Mouse (Mus musculus) CH12.LX (cell line): ENCODE measurements around the gene Chpf. TPM values are rescaled to one million over a fixed set of nuclear protein-coding genes. Genes with fewer than 3 reads are reported as not detected.

Experiments
- DNase-seq: peaks from one replicate; pipeline ENCODE4 v3.0.0-alpha.2; 2013; ENCODE audit errors: extremely low read depth
- H3K27ac ChIP-seq: 2 replicates; pipeline ENCODE4 v1.5.1; 2012; ENCODE audit warnings: low read depth, mild to moderate bottlenecking, control low read depth, moderate library complexity; ENCODE audit not compliant: insufficient read depth
- H3K27me3 ChIP-seq: replicated peaks from 2 replicates; pipeline ENCODE3; 2012; ENCODE audit warnings: inconsistent platforms
- H3K36me3 ChIP-seq, 2 experiments: replicated peaks in 1 of 2; 2 replicates each; pipeline versions ENCODE3 to v1.6.1; 2012; ENCODE audit warnings: inconsistent platforms in 1 of 2, low read length in 1 of 2, mild to moderate bottlenecking in 1 of 2, mixed read lengths in 1 of 2, moderate library complexity in 1 of 2; ENCODE audit not compliant: control insufficient read depth in 1 of 2, insufficient read depth in 1 of 2
- H3K4me1 ChIP-seq, 2 experiments: 2 replicates each; pipeline ENCODE4 v1.6.1; 2012; ENCODE audit warnings: inconsistent platforms in 1 of 2, moderate library complexity in 1 of 2; ENCODE audit not compliant: insufficient read depth in 2 of 2, control insufficient read depth in 1 of 2
- H3K4me2 ChIP-seq: 2 replicates; pipeline ENCODE4 v1.6.1; 2012; ENCODE audit warnings: low read depth, mild to moderate bottlenecking, control low read depth; ENCODE audit not compliant: poor library complexity, insufficient read depth, severe bottlenecking
- H3K4me3 ChIP-seq, 3 experiments: fragments of 150-350 bp in 1 of 3; sonication (generic) in 1 of 3; replicated peaks in 1 of 3; 2 replicates each; pipeline versions ENCODE3 to v1.5.1; 2011 to 2012; ENCODE audit warnings: low read depth in 2 of 3, low read length in 2 of 3, mild to moderate bottlenecking in 2 of 3, moderate library complexity in 2 of 3, control low read depth in 1 of 3, improper control_type of control experiment in 1 of 3, inconsistent platforms in 1 of 3, mixed read lengths in 1 of 3; ENCODE audit not compliant: poor library complexity in 1 of 3
- H3K79me2 ChIP-seq: replicated peaks from 2 replicates; pipeline ENCODE4 v1.6.1; 2012; ENCODE audit warnings: mild to moderate bottlenecking, moderate library complexity; ENCODE audit not compliant: control insufficient read depth, poor library complexity, insufficient read depth, severe bottlenecking; ENCODE audit errors: extremely low read depth
- H3K9ac ChIP-seq: 2 replicates; pipeline ENCODE4 v1.6.1; 2012; ENCODE audit warnings: low read depth, mild to moderate bottlenecking, control low read depth, moderate library complexity; ENCODE audit not compliant: insufficient read depth
- H3K9me3 ChIP-seq: replicated peaks from 2 replicates; pipeline ENCODE3; 2012; ENCODE audit warnings: low read length, inconsistent platforms, mixed read lengths
- CTCF ChIP-seq, 2 experiments: IDR thresholded peaks in 1 of 2; conservative IDR thresholded peaks in 1 of 2; 2 replicates each; pipeline ENCODE4 v1.5.1; 2011 to 2012; ENCODE audit warnings: low read depth in 2 of 2, low read length in 2 of 2, improper control_type of control experiment in 1 of 2, inconsistent platforms in 1 of 2, mild to moderate bottlenecking in 1 of 2, moderate library complexity in 1 of 2
- ELF1 ChIP-seq: IDR thresholded peaks from 2 replicates; pipeline ENCODE4 v1.6.1; 2014; ENCODE audit warnings: low read depth, mild to moderate bottlenecking, inconsistent platforms, low read length, improper control_type of control experiment
- GABPA ChIP-seq: IDR thresholded peaks from 2 replicates; pipeline ENCODE4 v1.6.1; 2012; ENCODE audit warnings: low read depth, low read length, improper control_type of control experiment, inconsistent platforms; ENCODE audit not compliant: insufficient replicate concordance
- HCFC1 ChIP-seq: IDR thresholded peaks from 2 replicates; pipeline ENCODE4 v1.6.1; 2012; ENCODE audit warnings: low read depth, mild to moderate bottlenecking, inconsistent platforms, low read length, improper control_type of control experiment
- MAX ChIP-seq: IDR thresholded peaks from 2 replicates; pipeline ENCODE4 v1.6.1; 2011; ENCODE audit warnings: low read length, improper control_type of control experiment
- MAZ ChIP-seq: IDR thresholded peaks from 2 replicates; pipeline ENCODE4 v1.6.1; 2012; ENCODE audit warnings: low read depth, mild to moderate bottlenecking, inconsistent platforms, low read length, improper control_type of control experiment, moderate library complexity
- MEF2A ChIP-seq: IDR thresholded peaks from 2 replicates; pipeline ENCODE4 v1.6.1; 2014; ENCODE audit warnings: low read depth, mild to moderate bottlenecking, inconsistent platforms, low read length, improper control_type of control experiment, borderline replicate concordance
- MXI1 ChIP-seq: IDR thresholded peaks from 2 replicates; pipeline ENCODE4 v1.6.1; 2011; ENCODE audit warnings: mild to moderate bottlenecking, low read depth, low read length, improper control_type of control experiment
- NELFE ChIP-seq: IDR thresholded peaks from 2 replicates; pipeline ENCODE4 v1.6.1; 2011; ENCODE audit warnings: low read depth, low read length, improper control_type of control experiment
- POLR2A ChIP-seq: IDR thresholded peaks from 2 replicates; pipeline ENCODE4 v1.6.1; 2011; ENCODE audit warnings: low read depth, mild to moderate bottlenecking, improper control_type of control experiment, low read length
- POLR2AphosphoS2 ChIP-seq: IDR thresholded peaks from 2 replicates; pipeline ENCODE4 v1.6.1; 2011; ENCODE audit warnings: low read depth, low read length, improper control_type of control experiment
- RCOR1 ChIP-seq: conservative IDR thresholded peaks from 2 replicates; pipeline ENCODE4 v1.6.1; 2012; ENCODE audit warnings: low read depth, mild to moderate bottlenecking, inconsistent platforms, low read length, improper control_type of control experiment
- SIN3A ChIP-seq: IDR thresholded peaks from 2 replicates; pipeline ENCODE4 v1.6.1; 2012; ENCODE audit warnings: low read length, improper control_type of control experiment, inconsistent platforms
- SMC3 ChIP-seq: IDR thresholded peaks from 2 replicates; pipeline ENCODE4 v1.6.1; 2011; ENCODE audit warnings: low read depth, low read length, improper control_type of control experiment
- UBTF ChIP-seq: IDR thresholded peaks from 2 replicates; pipeline ENCODE4 v1.6.1; 2012; ENCODE audit warnings: low read depth, mild to moderate bottlenecking, inconsistent platforms, low read length, improper control_type of control experiment, moderate library complexity
- USF2 ChIP-seq: conservative IDR thresholded peaks from 2 replicates; pipeline ENCODE4 v1.6.1; 2011; ENCODE audit warnings: low read depth, low read length, improper control_type of control experiment
- ZNF384 ChIP-seq: IDR thresholded peaks from 2 replicates; pipeline ENCODE4 v1.6.1; 2012; ENCODE audit warnings: low read depth, low read length, improper control_type of control experiment, inconsistent platforms
- dilution Hi-C: fragments of 300-500 bp; cut with MboI; formaldehyde crosslinking; loops from 2 replicates; pipeline ENCODE4 v1.14.3; 2020; ENCODE audit warnings: low sequenced_read_pairs; ENCODE audit not compliant: extremely low pct_unique_long_range_greater_than_20kb, extremely low pct_ligation_motif_present
- in situ Hi-C: fragments of 300-500 bp; cut with MboI; formaldehyde crosslinking; loops from 3 replicates; pipeline ENCODE4 v1.14.3; 2019; ENCODE audit warnings: low sequenced_read_pairs, low pct_ligation_motif_present, low pct_unique_long_range_greater_than_20kb, mixed read lengths
- polyA plus RNA-seq: library from polyadenylated mRNA; unstranded; fragments of >175 nt; gene quantifications from 2 replicates; pipeline ENCODE4 v1.2.1, GENCODE M21; 2012; ENCODE audit warnings: low read depth; ENCODE audit not compliant: insufficient read length
- total RNA-seq, 2 experiments: library from RNA; depleted of rRNA; stranded (reverse); fragments of 300-350 nt in 1 of 2; fragments of >200 nt in 1 of 2; gene quantifications; 2 replicates each; pipeline ENCODE4 v1.2.3; 2012 to 2014

Gene Chpf
- total and polyA plus RNA-seq, 3 experiments: 14.6 to 30.4 (median 20.6) TPM

GRCm38 (mm10) chr1:75435475-75436328 lies 43.4 kb downstream of the Chpf start, which contains the start of gene Gmppa (continued):
- TF ChIP-seq MXI1 (peak; percentile 70), RCOR1 (no peak), MAX (no peak), ELF1 (peak; percentile 99), POLR2AphosphoS2 (peak; percentile 82), USF2 (no peak), UBTF (no peak)

DNA sequence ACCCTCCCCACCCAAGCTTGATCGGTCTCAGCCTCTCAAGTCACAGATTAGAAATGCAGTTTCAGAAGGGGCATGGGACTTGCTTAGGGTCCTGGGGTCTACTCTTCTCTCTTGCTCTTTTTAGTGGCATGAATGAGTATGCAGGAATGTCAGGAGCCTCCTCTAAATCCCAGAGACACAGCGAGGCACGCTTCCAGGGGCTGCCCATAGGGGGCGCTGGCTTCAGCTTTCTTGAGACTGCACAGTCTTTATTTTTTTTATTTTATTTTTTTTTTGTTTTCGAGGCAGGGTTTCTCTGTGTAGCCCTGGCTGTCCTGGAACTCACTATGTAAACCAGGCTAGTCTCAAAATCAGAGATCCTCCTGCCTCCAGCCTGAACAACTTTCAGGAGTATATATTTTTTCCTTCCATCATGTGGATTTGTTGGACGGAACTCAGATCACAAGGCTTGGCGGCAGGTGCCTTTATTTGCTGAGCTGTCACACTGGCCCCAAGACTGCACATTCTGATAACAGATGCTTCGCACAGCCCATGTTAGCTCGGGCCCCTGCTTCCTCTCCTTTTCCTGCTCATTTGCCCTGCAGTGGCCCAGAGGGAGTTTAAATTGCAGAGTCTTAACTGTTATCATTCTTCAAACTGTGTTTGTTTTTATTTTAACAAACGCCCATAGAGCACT lies 53.2 kb downstream of the Chpf start:
- dilution Hi-C loops (no loop called here), in situ Hi-C loops (no loop called here)
- no peak overlapping the region for H3K4me3 ChIP-seq
- no peaks in the 10 kb centered on the region for H3K27me3 ChIP-seq
- no peak overlapping the region for H3K4me2 ChIP-seq
- peak; percentile 32 for DNase-seq
- no peak overlapping the region for H3K9ac ChIP-seq
- no peak for TF ChIP-seq SIN3A
- no peak for TF ChIP-seq UBTF
- TF ChIP-seq ELF1: no peak
- no peak for TF ChIP-seq POLR2AphosphoS2
- TF ChIP-seq SMC3: peak; percentile 13; the same call in 1 of the 2 replicates
- TF ChIP-seq NELFE: no peak
- no peak for TF ChIP-seq GABPA
- TF ChIP-seq HCFC1: no peak
- TF ChIP-seq MEF2A: no peak
- peak; percentile 69 to 87 for TF ChIP-seq CTCF (conservative IDR thresholded peaks at IDR 0.05 in 1 of 2, IDR thresholded peaks at IDR 0.05 in 1 of 2; ENCODE audit: low read depth in 2 of 2, low read length in 2 of 2)
- TF ChIP-seq POLR2A: no peak
- TF ChIP-seq ZNF384: peak; percentile 75
- TF ChIP-seq MAZ: no peak
- H3K36me3 ChIP-seq: peaks cover 16 to 92% of the 10 kb centered on the region in 2 experiments
- no peaks in the 10 kb centered on the region for H3K9me3 ChIP-seq
- no peaks in the 10 kb centered on the region for H3K4me1 ChIP-seq
- no peak overlapping the region for H3K27ac ChIP-seq
- no peaks in the 10 kb centered on the region for H3K79me2 ChIP-seq

Other genes starting within 250 kb of the Chpf start
- gene A630095N17Rik, start 247.2 kb downstream of the Chpf start, total RNA-seq (2012; rRNA removed): 0.30 TPM in 1 of 2 replicates, not detected in the other
- gene A630095N17Rik, start 247.2 kb downstream of the Chpf start, total RNA-seq (2014; rRNA removed): 0.74 and 1.4 TPM in 2 replicates
- gene A630095N17Rik, start 247.2 kb downstream of the Chpf start, polyA plus RNA-seq: 0.74 and 0.78 TPM in 2 replicates
- 13.8 and 14.7 TPM in 2 replicates for gene Dnajb2, start 242.9 kb downstream of the Chpf start, total RNA-seq (2012; rRNA removed)
- 4.6 and 6.8 TPM in 2 replicates for gene Dnajb2, start 242.9 kb downstream of the Chpf start, total RNA-seq (2014; rRNA removed)
- 15.2 and 15.3 TPM in 2 replicates for gene Dnajb2, start 242.9 kb downstream of the Chpf start, polyA plus RNA-seq
- gene Ptprn, start 214.8 kb downstream of the Chpf start, total RNA-seq (2012; rRNA removed): 0.04 TPM in 1 of 2 replicates, not detected in the other
- gene Ptprn, start 214.8 kb downstream of the Chpf start, total RNA-seq (2014; rRNA removed): not detected in 2 replicates
- gene Ptprn, start 214.8 kb downstream of the Chpf start, polyA plus RNA-seq: 0.16 TPM in 1 of 2 replicates, not detected in the other
- gene Resp18, start 200.9 kb downstream of the Chpf start, total RNA-seq (2012; rRNA removed): not detected in 2 replicates
- gene Resp18, start 200.9 kb downstream of the Chpf start, total RNA-seq (2014; rRNA removed): not detected in 2 replicates
- not detected in 2 replicates for gene Resp18, start 200.9 kb downstream of the Chpf start, polyA plus RNA-seq
- 67.3 and 73.8 TPM in 2 replicates for gene Dnpep, start 161.3 kb downstream of the Chpf start, total RNA-seq (2012; rRNA removed)
- 48.4 and 50.4 TPM in 2 replicates for gene Dnpep, start 161.3 kb downstream of the Chpf start, total RNA-seq (2014; rRNA removed)
- gene Dnpep, start 161.3 kb downstream of the Chpf start, polyA plus RNA-seq: 35.0 and 39.8 TPM in 2 replicates
- 9.1 and 9.3 TPM in 2 replicates for gene Des, start 119.0 kb downstream of the Chpf start, total RNA-seq (2012; rRNA removed)
- gene Des, start 119.0 kb downstream of the Chpf start, total RNA-seq (2014; rRNA removed): 10.0 and 11.7 TPM in 2 replicates
- gene Des, start 119.0 kb downstream of the Chpf start, polyA plus RNA-seq: 18.9 and 20.9 TPM in 2 replicates
- 14.2 and 18.8 TPM in 2 replicates for gene Speg, start 104.0 kb downstream of the Chpf start, total RNA-seq (2012; rRNA removed)
- 13.0 and 13.1 TPM in 2 replicates for gene Speg, start 104.0 kb downstream of the Chpf start, total RNA-seq (2014; rRNA removed)
- gene Speg, start 104.0 kb downstream of the Chpf start, polyA plus RNA-seq: 30.7 and 31.7 TPM in 2 replicates
- gene Gmppa, start 43.4 kb downstream of the Chpf start, total RNA-seq (2012; rRNA removed): 139 and 153 TPM in 2 replicates
- 101 and 102 TPM in 2 replicates for gene Gmppa, start 43.4 kb downstream of the Chpf start, total RNA-seq (2014; rRNA removed)
- gene Gmppa, start 43.4 kb downstream of the Chpf start, polyA plus RNA-seq: 126 and 131 TPM in 2 replicates
- not detected in 2 replicates for gene Asic4, start 28.9 kb downstream of the Chpf start, total RNA-seq (2012; rRNA removed)
- not detected in 2 replicates for gene Asic4, start 28.9 kb downstream of the Chpf start, total RNA-seq (2014; rRNA removed)
- not detected in 2 replicates for gene Asic4, start 28.9 kb downstream of the Chpf start, polyA plus RNA-seq
- 1.1 and 1.4 TPM in 2 replicates for gene Tmem198, start 225 bp upstream of the Chpf start, total RNA-seq (2012; rRNA removed)
- 0.51 and 0.81 TPM in 2 replicates for gene Tmem198, start 225 bp upstream of the Chpf start, total RNA-seq (2014; rRNA removed)
- 0.80 and 0.90 TPM in 2 replicates for gene Tmem198, start 225 bp upstream of the Chpf start, polyA plus RNA-seq
- gene Obsl1, start 27.1 kb upstream of the Chpf start, total RNA-seq (2012; rRNA removed): 0.29 and 0.47 TPM in 2 replicates
- not detected in 2 replicates for gene Obsl1, start 27.1 kb upstream of the Chpf start, total RNA-seq (2014; rRNA removed)
- 0.84 and 1.2 TPM in 2 replicates for gene Obsl1, start 27.1 kb upstream of the Chpf start, polyA plus RNA-seq
- not detected in 2 replicates for gene Inha, start 27.8 kb upstream of the Chpf start, total RNA-seq (2012; rRNA removed)
- not detected in 2 replicates for gene Inha, start 27.8 kb upstream of the Chpf start, total RNA-seq (2014; rRNA removed)
- not detected in 2 replicates for gene Inha, start 27.8 kb upstream of the Chpf start, polyA plus RNA-seq
- gene Stk11ip, start 42.2 kb upstream of the Chpf start, total RNA-seq (2012; rRNA removed): 16.9 and 17.3 TPM in 2 replicates
- 11.6 and 16.0 TPM in 2 replicates for gene Stk11ip, start 42.2 kb upstream of the Chpf start, total RNA-seq (2014; rRNA removed)
- 36.9 and 38.5 TPM in 2 replicates for gene Stk11ip, start 42.2 kb upstream of the Chpf start, polyA plus RNA-seq
- gene Slc4a3, start 67.0 kb upstream of the Chpf start, total RNA-seq (2012; rRNA removed): 0.08 and 0.21 TPM in 2 replicates
- gene Slc4a3, start 67.0 kb upstream of the Chpf start, total RNA-seq (2014; rRNA removed): 0.03 TPM in 1 of 2 replicates, not detected in the other
- gene Slc4a3, start 67.0 kb upstream of the Chpf start, polyA plus RNA-seq: 0.38 TPM in 1 of 2 replicates, not detected in the other